Mouse (Mus musculus) erythroblast, embryonic 14.5 days (primary cell): ENCODE data around the gene Sema3f.

Experiments used
- GATA1 ChIP-seq: IDR thresholded peaks from 2 replicates; pipeline ENCODE4 v1.6.1; 2012; ENCODE audit warnings: low read length, inconsistent platforms, mixed read lengths
- TAL1 ChIP-seq: IDR thresholded peaks from 3 replicates; pipeline ENCODE4 v1.6.1; 2012; ENCODE audit warnings: low read length, inconsistent platforms, mixed read lengths

GRCm38 (mm10) chr9:107659961-107660360 lies 50.3 kb downstream of the Sema3f start:
- no peak for TF ChIP-seq GATA1
- no peak for TF ChIP-seq TAL1
